Mouse (Mus musculus) megakaryocyte, embryonic 14.5 days (primary cell): ENCODE data around the gene Acsm5.

ENCODE experiments used
- FLI1 ChIP-seq: IDR thresholded peaks from 2 replicates; pipeline ENCODE4 v1.6.1; 2012; ENCODE audit warnings: low read length, inconsistent platforms, mixed read lengths
- GATA1 ChIP-seq: IDR thresholded peaks from 3 replicates; pipeline ENCODE4 v1.6.1; 2012; ENCODE audit warnings: mixed read lengths, low read length, inconsistent platforms, borderline replicate concordance

DNA sequence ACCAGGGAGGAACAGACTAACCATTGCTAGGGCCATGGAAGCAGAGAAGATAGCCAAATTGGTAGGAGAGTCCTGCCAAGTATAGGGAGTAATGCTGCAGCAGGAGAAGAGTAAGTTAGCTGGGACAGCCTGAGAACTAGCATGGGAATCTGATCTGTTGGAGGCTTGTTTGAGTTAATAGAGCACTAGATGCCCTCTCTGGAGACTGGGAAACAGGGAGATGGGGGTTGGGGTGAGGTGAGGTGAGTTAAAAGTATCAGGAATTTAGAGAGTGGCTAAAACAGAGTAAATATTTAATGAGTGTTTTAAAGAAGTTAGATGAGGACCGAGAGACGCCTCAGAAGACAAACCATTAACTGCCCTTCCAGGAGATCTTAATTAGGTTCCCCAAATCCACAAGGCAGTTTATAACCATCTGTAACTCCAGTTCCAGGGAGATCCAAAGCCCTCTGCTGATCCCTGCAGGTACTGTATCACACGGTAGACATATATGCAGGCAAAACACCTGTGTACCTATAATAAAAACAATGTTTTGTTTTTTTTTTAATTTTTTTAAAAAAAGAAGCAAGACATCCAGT is 75.4 kb downstream of the Acsm5 start:
- TF ChIP-seq FLI1: no peak
- no peak for TF ChIP-seq GATA1
